Mouse (Mus musculus): ENCODE data around the gene Runx3. TPM values are rescaled to one million over a fixed set of nuclear protein-coding genes. Genes with fewer than 3 reads are reported as not detected.

Gene Runx3
- polyA plus RNA-seq (2012; rRNA removed) = 8.8 and 9.1 TPM in 2 replicates

- Histone ChIP-seq H3K27ac (ENCODE audit: control insufficient read depth, insufficient read depth, low read depth, low read length) (no peak within 1 kb of the TSS), H3K27me3 (ENCODE audit: control insufficient read depth, insufficient read depth, low read length) (no peaks in the 10 kb centered on the region), H3K4me3 (ENCODE audit: control insufficient read depth, low read depth, low read length) (no peak within 1 kb of the TSS), H3K4me1 (ENCODE audit: control insufficient read depth, insufficient read depth, low read length) (no peaks in the 10 kb centered on the region; the same call in 1 of the 2 replicates), H3K36me3 (ENCODE audit: control insufficient read depth, insufficient read depth, low read length) (no peaks in the 10 kb centered on the region)
- no peak for TF ChIP-seq CTCF (IDR thresholded peaks at IDR 0.05; ENCODE audit: control insufficient read depth, insufficient read depth, insufficient replicate concordance, low read depth, low read length)
These were observed at the start of gene Runx3 for GRCm38 (mm10) chr4:135120342-135121100. TSS of gene Runx3 (plus strand) at chr4:135120652.

- Histone ChIP-seq H3K27me3 (ENCODE audit: control insufficient read depth, insufficient read depth, low read length) (no peaks in the 10 kb centered on the region), H3K27ac (ENCODE audit: control insufficient read depth, insufficient read depth, low read depth, low read length) (no peak overlapping the region), H3K36me3 (ENCODE audit: control insufficient read depth, insufficient read depth, low read length) (no peaks in the 10 kb centered on the region), H3K4me3 (ENCODE audit: control insufficient read depth, low read depth, low read length) (no peak overlapping the region), H3K4me1 (ENCODE audit: control insufficient read depth, insufficient read depth, low read length) (peaks cover 1% of the 10 kb centered on the region; the same call in 1 of the 2 replicates)
- TF ChIP-seq CTCF (IDR thresholded peaks at IDR 0.05; ENCODE audit: control insufficient read depth, insufficient read depth, insufficient replicate concordance, low read depth, low read length) = no peak
- TF ChIP-seq POLR2A (IDR thresholded peaks at IDR 0.05; ENCODE audit: control insufficient read depth, low read depth, low read length) = no peak
These were observed 47.8 kb upstream of the Runx3 start for GRCm38 (mm10) chr4:135072671-135073070.

- Histone ChIP-seq H3K4me3 (ENCODE audit: control insufficient read depth, low read depth, low read length) (no peak overlapping the region), H3K27me3 (ENCODE audit: control insufficient read depth, insufficient read depth, low read length) (no peaks in the 10 kb centered on the region), H3K4me1 (ENCODE audit: control insufficient read depth, insufficient read depth, low read length) (no peaks in the 10 kb centered on the region), H3K36me3 (ENCODE audit: control insufficient read depth, insufficient read depth, low read length) (no peaks in the 10 kb centered on the region), H3K27ac (ENCODE audit: control insufficient read depth, insufficient read depth, low read depth, low read length) (no peak overlapping the region)
- TF ChIP-seq CTCF (IDR thresholded peaks at IDR 0.05; ENCODE audit: control insufficient read depth, insufficient read depth, insufficient replicate concordance, low read depth, low read length) (no peak), POLR2A (IDR thresholded peaks at IDR 0.05; ENCODE audit: control insufficient read depth, low read depth, low read length) (no peak)
These were observed 46.9 kb upstream of the Runx3 start for GRCm38 (mm10) chr4:135073523-135073922.

GRCm38 (mm10) chr4:135074646-135075045 lies 45.8 kb upstream of the Runx3 start:
- TF ChIP-seq CTCF (IDR thresholded peaks at IDR 0.05; ENCODE audit: control insufficient read depth, insufficient read depth, insufficient replicate concordance, low read depth, low read length) (no peak), POLR2A (IDR thresholded peaks at IDR 0.05; ENCODE audit: control insufficient read depth, low read depth, low read length) (no peak)

GRCm38 (mm10) chr4:135075360-135075759 lies 45.1 kb upstream of the Runx3 start:
- H3K27ac ChIP-seq (ENCODE audit: control insufficient read depth, insufficient read depth, low read depth, low read length) = no peak overlapping the region

More at GRCm38 (mm10) chr4:135074646-135075045, 45.8 kb upstream of the Runx3 start:
- H3K27me3 ChIP-seq (ENCODE audit: control insufficient read depth, insufficient read depth, low read length) = no peaks in the 10 kb centered on the region
- no peak overlapping the region for H3K4me3 ChIP-seq (ENCODE audit: control insufficient read depth, low read depth, low read length)
- H3K4me1 ChIP-seq (ENCODE audit: control insufficient read depth, insufficient read depth, low read length) = no peaks in the 10 kb centered on the region
- no peaks in the 10 kb centered on the region for H3K36me3 ChIP-seq (ENCODE audit: control insufficient read depth, insufficient read depth, low read length)
- no peak overlapping the region for H3K27ac ChIP-seq (ENCODE audit: control insufficient read depth, insufficient read depth, low read depth, low read length)

GRCm38 (mm10) chr4:135076611-135077010 lies 43.8 kb upstream of the Runx3 start:
- Histone ChIP-seq H3K4me3 (ENCODE audit: control insufficient read depth, low read depth, low read length) (no peak overlapping the region), H3K27me3 (ENCODE audit: control insufficient read depth, insufficient read depth, low read length) (no peaks in the 10 kb centered on the region)

More at GRCm38 (mm10) chr4:135075360-135075759, 45.1 kb upstream of the Runx3 start:
- no peak for TF ChIP-seq POLR2A (IDR thresholded peaks at IDR 0.05; ENCODE audit: control insufficient read depth, low read depth, low read length)
- TF ChIP-seq CTCF (IDR thresholded peaks at IDR 0.05; ENCODE audit: control insufficient read depth, insufficient read depth, insufficient replicate concordance, low read depth, low read length) = no peak
- H3K27me3 ChIP-seq (ENCODE audit: control insufficient read depth, insufficient read depth, low read length) = no peaks in the 10 kb centered on the region
- H3K4me1 ChIP-seq (ENCODE audit: control insufficient read depth, insufficient read depth, low read length) = no peaks in the 10 kb centered on the region
- H3K36me3 ChIP-seq (ENCODE audit: control insufficient read depth, insufficient read depth, low read length) = no peaks in the 10 kb centered on the region
- H3K4me3 ChIP-seq (ENCODE audit: control insufficient read depth, low read depth, low read length) = no peak overlapping the region

GRCm38 (mm10) chr4:135077196-135077595 lies 43.3 kb upstream of the Runx3 start:
- no peaks in the 10 kb centered on the region for H3K4me1 ChIP-seq (ENCODE audit: control insufficient read depth, insufficient read depth, low read length)
- TF ChIP-seq POLR2A (IDR thresholded peaks at IDR 0.05; ENCODE audit: control insufficient read depth, low read depth, low read length) (no peak), CTCF (IDR thresholded peaks at IDR 0.05; ENCODE audit: control insufficient read depth, insufficient read depth, insufficient replicate concordance, low read depth, low read length) (no peak)
- no peaks in the 10 kb centered on the region for H3K36me3 ChIP-seq (ENCODE audit: control insufficient read depth, insufficient read depth, low read length)
- no peak overlapping the region for H3K4me3 ChIP-seq (ENCODE audit: control insufficient read depth, low read depth, low read length)
- no peak overlapping the region for H3K27ac ChIP-seq (ENCODE audit: control insufficient read depth, insufficient read depth, low read depth, low read length)
- H3K27me3 ChIP-seq (ENCODE audit: control insufficient read depth, insufficient read depth, low read length) = no peaks in the 10 kb centered on the region

More at GRCm38 (mm10) chr4:135076611-135077010, 43.8 kb upstream of the Runx3 start:
- Histone ChIP-seq H3K36me3 (ENCODE audit: control insufficient read depth, insufficient read depth, low read length) (no peaks in the 10 kb centered on the region), H3K4me1 (ENCODE audit: control insufficient read depth, insufficient read depth, low read length) (no peaks in the 10 kb centered on the region), H3K27ac (ENCODE audit: control insufficient read depth, insufficient read depth, low read depth, low read length) (no peak overlapping the region)
- TF ChIP-seq POLR2A (IDR thresholded peaks at IDR 0.05; ENCODE audit: control insufficient read depth, low read depth, low read length) = no peak
- TF ChIP-seq CTCF (IDR thresholded peaks at IDR 0.05; ENCODE audit: control insufficient read depth, insufficient read depth, insufficient replicate concordance, low read depth, low read length) = no peak

Data from testis, adult 2 months (tissue).